Mouse (Mus musculus) ovary, adult 10 weeks (tissue): ENCODE results near the gene Alg6. TPM values are rescaled to one million over a fixed set of nuclear protein-coding genes. Genes with fewer than 3 reads are reported as not detected.

ENCODE experiments used
- polyA plus RNA-seq: library from polyadenylated mRNA; stranded (reverse); fragments of 350-450 nt; fragmentation: Illumina TruSeq; extraction: RNeasy Lipid Tissue Mini Kit (QIAGEN cat#74804); gene quantifications from one replicate; pipeline ENCODE4 v1.2.3, GENCODE M21; 2014

Alg6 gene
- polyA plus RNA-seq, result 31.8 TPM

DNA sequence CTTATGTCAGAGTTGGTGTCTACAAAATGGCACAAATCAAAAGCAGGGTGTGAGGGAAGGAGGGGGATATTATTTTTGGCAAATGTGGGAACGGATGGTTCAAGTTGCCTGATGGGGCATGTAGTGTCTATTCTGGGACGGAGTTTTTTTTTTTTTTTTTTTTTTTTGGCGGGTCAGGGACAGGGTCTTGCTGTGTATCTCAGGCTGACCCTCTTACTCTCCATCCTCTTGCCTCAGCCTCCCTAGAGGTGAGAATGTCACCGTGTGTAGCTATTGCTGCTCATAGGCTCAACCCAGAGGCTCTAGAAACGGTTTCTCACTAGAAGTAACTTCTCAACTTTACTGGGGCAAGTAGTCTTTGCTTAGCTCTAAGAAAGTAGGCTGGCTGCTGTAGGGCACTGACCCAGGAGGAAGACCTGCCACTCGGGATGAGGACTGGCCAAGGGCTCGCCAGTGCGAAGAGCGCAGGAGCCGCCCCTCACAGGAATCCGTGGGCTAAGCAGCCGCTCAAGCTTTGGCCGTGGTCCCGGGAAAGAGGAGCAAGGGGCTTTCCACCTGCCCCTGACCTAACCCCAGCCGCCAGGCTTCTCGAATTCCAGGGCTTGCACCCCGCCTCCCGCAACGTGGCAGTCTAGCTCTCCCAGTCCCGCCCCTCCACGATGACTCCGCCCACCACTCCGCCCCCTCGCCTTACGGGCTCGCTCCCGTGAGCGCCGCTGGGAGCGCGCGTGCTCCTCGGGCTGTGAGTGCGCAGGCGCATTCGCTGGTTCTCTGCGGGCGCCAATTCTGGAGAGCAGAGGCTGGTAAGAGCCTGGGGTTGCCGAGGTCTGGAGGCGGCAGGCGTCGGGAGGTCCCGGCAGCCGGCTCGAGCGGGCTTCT is at the start of gene Alg6:
Gene Alg6 (plus strand): TSS at position 761 of the 879 bp plus-strand sequence.

Other genes starting within 250 kb of the Alg6 start
- gene Foxd3, start 59.4 kb upstream of the Alg6 start, polyA plus RNA-seq, result not detected
- 11.0 TPM for gene Efcab7, start 113.5 kb downstream of the Alg6 start, polyA plus RNA-seq
- 17.3 TPM for gene Pgm1, start 213.8 kb downstream of the Alg6 start, polyA plus RNA-seq
- gene Itgb3bp, start 214.1 kb downstream of the Alg6 start, polyA plus RNA-seq, result 55.0 TPM